Mouse (Mus musculus) cerebellum, postnatal 4 days (tissue): Measurements from ENCODE around the gene Sec14l1.

ENCODE experiments used
- DNase-seq, 2 experiments: peaks; one replicate each; pipeline ENCODE4 v3.0.0; 2022; ENCODE audit warnings: low spot score in 2 of 2, mixed read lengths in 1 of 2

The Sec14l1 gene

GRCm38 (mm10) chr11:117154088-117154815 lies 39.3 kb downstream of the Sec14l1 start:
- no peak for DNase-seq

- DNase-seq, result peak in 1 of 2 experiments; percentile 47
These were observed 41.8 kb downstream of the Sec14l1 start for GRCm38 (mm10) chr11:117156725-117157124.

- peak in 1 of 2 experiments; percentile 47 for DNase-seq
These were observed 43.4 kb downstream of the Sec14l1 start for GRCm38 (mm10) chr11:117158343-117158742.

DNA sequence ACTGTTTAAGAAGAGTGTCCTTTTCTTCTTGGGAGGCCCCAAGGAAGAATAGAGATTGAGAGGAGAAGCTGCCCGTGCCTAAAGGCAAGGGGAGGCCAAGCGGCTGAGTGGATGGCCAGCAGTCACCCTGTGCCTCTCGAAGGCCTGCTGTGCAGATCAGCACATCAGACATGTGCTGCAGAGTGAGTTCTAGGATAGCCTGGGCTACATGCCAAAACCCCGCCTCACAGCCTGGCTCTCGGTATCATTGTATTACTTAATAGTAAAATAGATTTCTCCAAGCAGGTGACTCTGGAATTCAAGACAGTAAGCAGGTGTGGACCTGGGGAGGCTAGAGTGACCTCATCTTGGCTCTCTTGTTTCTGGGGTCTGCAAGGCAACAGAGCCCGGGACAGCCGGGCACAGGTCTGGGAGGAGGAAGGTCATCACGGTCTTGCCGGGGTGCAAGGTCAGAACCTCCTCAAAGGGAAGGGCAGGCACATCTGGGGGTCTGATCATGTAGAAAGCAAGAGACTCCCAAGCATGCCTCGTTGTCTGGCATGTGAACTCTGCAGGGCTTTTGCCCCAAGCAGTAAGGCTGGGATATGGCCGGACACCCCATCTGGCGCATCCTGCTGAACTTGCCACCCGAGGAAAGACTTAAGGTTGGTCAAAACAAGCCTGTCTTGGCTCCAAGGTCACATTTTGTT lies 44.4 kb downstream of the Sec14l1 start:
- peak in 1 of 2 experiments; percentile 55 for DNase-seq

- no peak for DNase-seq
These were observed 45.0 kb downstream of the Sec14l1 start for GRCm38 (mm10) chr11:117159946-117160307.

- no peak for DNase-seq
These were observed 45.8 kb downstream of the Sec14l1 start for GRCm38 (mm10) chr11:117160791-117161190.

DNA sequence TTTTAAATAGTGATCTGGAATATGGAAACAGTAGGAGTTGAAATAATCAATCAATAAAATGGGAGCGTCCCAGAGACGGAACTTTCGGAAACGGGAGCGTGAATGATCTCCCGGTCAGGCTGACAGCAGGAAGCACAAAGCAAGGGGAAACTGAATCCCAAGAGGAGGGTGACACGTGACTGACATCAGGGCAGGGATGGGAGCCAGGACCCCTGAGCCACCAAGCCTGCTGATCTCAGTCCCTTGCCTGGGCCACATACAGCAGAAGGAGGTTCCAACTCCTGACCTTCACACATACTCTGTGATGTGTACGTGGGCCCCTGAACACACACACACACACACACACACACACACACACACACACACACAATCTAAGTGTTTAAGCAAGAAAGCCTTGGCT lies 46.6 kb downstream of the Sec14l1 start:
- DNase-seq, result no peak

GRCm38 (mm10) chr11:117163098-117163497 lies 48.1 kb downstream of the Sec14l1 start:
- DNase-seq, result no peak

DNA sequence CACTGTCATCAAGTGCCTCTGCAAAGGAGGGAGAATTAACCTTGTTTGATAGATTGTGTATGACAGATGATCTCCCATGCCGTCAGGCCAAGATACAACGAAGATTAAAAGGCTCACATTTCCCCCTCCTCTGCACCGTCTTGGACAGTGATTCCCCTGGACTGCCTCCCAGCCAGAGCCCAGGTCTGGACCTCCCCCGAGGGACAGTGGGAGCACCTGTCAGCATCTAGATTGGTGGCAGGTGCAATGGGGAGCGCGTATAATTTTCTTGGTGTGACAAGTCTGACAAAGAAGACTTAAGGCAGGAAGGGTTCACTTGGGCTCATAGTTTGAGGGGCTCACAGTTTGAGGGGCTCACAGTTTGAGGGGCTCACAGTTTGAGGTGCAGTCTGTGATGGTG lies 48.8 kb downstream of the Sec14l1 start:
- no peak for DNase-seq

GRCm38 (mm10) chr11:117168278-117169087 lies 53.5 kb downstream of the Sec14l1 start:
- no peak for DNase-seq

DNA sequence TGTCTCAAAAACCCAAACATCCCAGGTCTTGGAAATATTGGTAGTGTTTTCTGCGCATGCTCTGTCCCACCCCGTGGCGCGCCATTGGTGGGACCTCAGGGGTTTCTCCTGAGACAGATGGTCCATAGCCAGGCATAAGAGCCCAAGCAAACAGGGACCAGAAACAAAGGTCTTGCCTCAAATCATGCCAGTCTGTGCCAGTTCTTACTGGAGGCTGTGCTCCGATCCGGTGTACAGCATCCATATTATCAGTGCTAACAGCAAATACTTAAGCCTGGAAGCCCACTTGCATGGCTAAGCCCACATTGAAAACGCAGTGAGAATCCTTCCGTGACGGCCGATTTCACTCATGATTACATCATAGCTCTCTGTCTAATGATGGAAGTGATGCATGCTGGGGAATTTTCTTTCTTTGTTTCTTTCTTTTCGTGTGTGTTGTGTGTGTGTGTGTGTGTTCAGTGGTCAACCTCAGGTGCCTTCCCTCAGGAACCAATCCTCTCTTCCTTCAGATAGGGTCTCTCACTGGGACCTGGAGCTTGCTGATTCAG lies 54.2 kb downstream of the Sec14l1 start:
- DNase-seq, result no peak

DNA sequence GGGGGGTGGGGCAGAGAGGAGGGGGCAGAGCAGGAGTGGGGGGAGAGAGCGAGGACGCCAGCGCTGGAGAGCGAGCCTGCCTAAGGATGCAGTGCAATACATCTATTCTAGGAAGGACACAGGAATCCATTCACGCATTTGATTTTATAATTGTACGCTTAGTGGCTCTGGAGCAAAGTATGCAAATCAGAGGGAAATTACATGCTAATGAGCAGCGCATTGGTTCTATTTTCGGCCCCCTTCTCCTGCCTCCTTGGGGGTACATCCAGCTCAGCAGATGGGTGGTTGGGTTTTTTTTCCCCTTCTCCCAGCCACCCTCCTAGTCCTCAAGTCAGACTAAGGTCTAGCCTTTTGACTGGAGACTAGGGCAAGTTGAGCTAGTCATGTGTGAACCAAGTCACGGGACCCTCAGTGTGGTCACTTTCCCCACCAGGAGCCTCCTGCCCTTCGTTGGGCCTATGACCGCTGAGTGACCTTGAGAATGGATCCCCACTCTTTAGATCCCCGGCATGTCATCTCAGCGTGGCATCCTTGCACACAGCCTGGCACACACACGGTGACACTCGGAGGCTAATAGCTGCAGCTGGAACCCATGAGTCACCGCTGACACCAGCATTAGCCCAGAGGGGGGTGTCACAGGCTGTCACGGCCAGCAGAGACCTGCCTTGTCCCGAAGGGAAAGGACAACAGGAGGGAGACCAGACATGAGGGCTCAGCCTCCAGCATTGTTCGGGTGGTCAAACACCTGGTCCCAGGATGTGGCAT lies 55.0 kb downstream of the Sec14l1 start:
- no peak for DNase-seq

DNA sequence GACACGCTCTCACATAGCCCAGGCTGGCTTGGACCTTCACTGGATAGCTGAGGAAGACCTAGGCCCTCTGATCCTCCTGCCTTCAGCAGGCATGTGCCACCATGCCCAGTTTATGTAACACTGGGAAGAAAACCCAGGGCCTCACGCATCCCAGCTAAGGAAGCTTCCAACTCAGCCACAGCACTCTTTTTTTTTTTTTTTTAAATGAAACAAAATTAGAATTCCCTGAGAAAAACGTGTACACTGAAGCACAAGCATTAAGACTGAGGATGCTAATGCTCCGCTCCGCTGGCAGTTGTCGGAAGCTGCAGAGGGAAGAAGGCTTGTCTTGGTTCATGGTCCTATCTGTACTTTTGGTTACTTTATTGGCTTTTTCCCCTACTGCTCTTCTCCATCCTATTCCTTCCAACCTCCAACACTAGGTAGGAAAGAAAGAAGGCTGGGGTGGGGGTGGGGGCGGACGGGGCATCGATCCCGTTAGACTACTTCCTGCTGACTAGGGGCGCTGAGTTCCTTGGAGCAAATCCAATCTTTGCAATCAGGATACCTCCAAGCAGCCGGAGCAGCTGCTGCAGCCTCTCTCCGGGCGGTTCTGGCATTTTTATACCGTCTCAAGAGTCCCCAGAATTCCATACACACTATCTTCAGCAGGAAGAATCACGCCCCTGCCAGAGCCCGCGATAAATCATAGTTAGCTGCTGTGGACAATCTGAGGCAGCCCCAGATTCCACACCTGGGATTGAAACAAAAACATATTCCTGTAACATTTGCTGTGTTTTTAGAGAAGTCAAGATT lies 59.3 kb downstream of the Sec14l1 start:
- no peak for DNase-seq

DNA sequence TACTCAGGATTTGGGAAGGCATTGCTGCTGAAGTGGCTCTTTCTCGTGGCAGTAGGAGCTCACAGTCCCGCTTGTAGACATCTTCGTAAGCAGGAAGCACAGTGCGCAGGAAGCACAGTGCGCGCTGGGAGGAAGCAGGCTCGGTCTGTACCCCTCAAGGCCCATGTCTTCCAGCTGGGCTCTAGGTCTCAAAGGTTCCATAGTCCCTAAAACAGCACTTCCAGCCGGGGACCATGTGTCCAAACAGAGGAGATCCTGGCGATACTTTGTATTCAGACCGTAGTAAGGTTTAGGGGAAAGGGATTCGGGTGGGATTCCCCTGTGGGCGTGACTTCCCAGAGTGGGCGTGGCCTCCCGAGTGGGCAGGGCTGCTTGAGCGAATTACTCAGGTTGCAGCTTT lies 60.0 kb downstream of the Sec14l1 start:
- no peak for DNase-seq

DNA sequence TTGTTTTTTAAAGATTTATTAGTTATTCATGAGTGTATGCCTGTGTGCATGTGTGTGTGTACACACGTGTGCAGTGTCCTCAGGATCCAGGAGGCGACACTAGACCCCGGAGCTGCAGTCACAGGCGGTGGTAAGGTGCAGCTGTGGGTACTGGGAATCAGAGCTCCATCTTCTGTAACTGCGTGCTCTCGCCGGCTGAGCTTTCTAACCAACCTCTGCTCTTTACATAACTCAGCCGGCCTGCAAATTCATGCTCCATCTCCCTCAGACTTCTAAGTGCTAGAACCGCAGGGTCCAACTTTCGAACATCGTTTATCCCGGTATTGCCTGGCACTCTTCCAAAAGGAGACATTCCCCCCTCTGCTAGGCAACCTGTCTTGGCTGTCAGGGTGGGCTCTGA lies 60.5 kb downstream of the Sec14l1 start:
- DNase-seq, result no peak

GRCm38 (mm10) chr11:117176304-117176703 lies 61.3 kb downstream of the Sec14l1 start:
- DNase-seq, result no peak

DNA sequence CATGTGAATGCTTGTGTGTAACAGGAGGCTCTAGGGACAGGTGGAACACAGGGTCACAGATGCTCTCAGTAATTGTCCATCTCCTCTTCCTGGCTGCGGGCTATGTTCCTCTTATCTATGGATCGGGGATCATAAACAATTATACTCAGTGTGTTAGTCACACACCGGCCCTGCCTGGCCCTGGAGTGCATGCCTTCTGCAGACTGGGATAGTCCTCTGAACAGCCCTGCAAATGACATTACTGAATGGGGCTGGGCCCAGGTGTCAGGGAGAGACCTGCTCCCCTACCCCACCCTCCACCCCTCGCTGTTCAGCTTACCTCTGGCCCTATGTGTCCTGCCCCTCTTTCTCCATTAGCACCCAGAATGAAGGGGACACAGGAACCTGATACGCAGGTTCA lies 61.9 kb downstream of the Sec14l1 start:
- no peak for DNase-seq

DNA sequence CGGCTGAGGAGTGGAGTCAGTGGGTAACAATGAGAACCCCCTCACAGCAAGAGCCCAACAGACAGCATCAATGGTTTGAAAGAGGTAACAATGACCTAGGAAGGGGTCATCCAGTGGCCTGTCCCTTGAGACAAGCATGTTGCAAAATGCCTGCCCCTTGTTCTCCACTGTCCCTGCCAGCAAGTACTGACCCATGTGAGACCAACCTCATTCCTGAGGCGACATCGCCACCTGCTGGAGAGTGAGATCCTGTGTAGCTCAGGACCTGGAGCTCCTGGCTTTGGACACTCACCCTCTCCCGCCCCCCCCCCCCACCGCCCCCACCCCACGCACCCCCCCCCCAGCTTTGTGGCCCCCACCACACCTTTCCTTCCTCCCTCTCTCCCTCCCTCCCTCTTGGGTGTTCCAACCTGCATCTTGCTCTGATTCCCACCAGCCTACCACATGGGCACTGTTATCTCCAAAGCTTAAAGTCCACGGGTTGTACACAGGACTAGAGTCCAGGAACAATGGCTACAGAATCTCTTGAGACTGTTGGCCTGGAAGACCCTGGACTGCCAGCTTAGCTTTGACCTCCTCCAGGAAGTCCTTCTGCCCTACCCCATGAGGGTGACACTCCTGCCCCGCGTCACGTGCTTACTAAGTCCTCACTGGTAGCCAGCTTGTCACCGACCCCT lies 62.5 kb downstream of the Sec14l1 start:
- peak; percentile 89 to 93 for DNase-seq

- DNase-seq, result no peak
These were observed 64.9 kb downstream of the Sec14l1 start for GRCm38 (mm10) chr11:117179902-117180301.

GRCm38 (mm10) chr11:117182808-117183207 lies 67.8 kb downstream of the Sec14l1 start:
- DNase-seq, result no peak
